Mouse (Mus musculus): ENCODE data around the gene Hat1.

Gene Hat1

GRCm38 (mm10) chr2:71466861-71467450 lies 78.2 kb downstream of the Hat1 start:
- DNase-seq, result peak; percentile 54 to 71

GRCm38 (mm10) chr2:71471094-71471493 lies 82.3 kb downstream of the Hat1 start:
- DNase-seq, result no peak

- no peak for DNase-seq
Measured at GRCm38 (mm10) chr2:71473830-71474229, 85.1 kb downstream of the Hat1 start.

GRCm38 (mm10) chr2:71474345-71474744 lies 85.6 kb downstream of the Hat1 start:
- DNase-seq, result no peak

GRCm38 (mm10) chr2:71475311-71475710 lies 86.6 kb downstream of the Hat1 start:
- no peak for DNase-seq

GRCm38 (mm10) chr2:71475760-71476159 lies 87.0 kb downstream of the Hat1 start:
- DNase-seq, result no peak

- DNase-seq, result no peak
Measured at GRCm38 (mm10) chr2:71477787-71478186, 89.0 kb downstream of the Hat1 start.

- DNase-seq, result no peak
Measured at GRCm38 (mm10) chr2:71479917-71480316, 91.2 kb downstream of the Hat1 start.

- no peak for DNase-seq
Measured at GRCm38 (mm10) chr2:71481825-71482224, 93.1 kb downstream of the Hat1 start.

GRCm38 (mm10) chr2:71483046-71483716 lies 94.4 kb downstream of the Hat1 start:
- DNase-seq, result no peak

- no peak for DNase-seq
Measured at GRCm38 (mm10) chr2:71483717-71484066, 94.9 kb downstream of the Hat1 start.

Measured in cerebellum, postnatal 25 days (tissue).